Mouse (Mus musculus) mammary gland, adult 2 months (tissue): Measurements from ENCODE around the gene Utrn. TPM values are rescaled to one million over a fixed set of nuclear protein-coding genes. Genes with fewer than 3 reads are reported as not detected.

Experiments used
- polyA plus RNA-seq: library from polyadenylated mRNA; depleted of rRNA; stranded (reverse); fragments of >200 nt; gene quantifications from 2 replicates; pipeline ENCODE4 v1.2.3, GENCODE M21; 2012; ENCODE audit warnings: low replicate concordance; rRNA removed

Gene Utrn
- 26.6 and 35.2 TPM in 2 replicates for polyA plus RNA-seq

GRCm38 (mm10) chr10:12869029-12869671 is at the start of gene Utrn:
Gene Utrn (minus strand): TSS chr10:12869365.

Other genes starting within 250 kb of the Utrn start
- 3.8 and 5.6 TPM in 2 replicates for gene Stx11, start 94.9 kb upstream of the Utrn start, polyA plus RNA-seq
- gene Sf3b5, start 136.0 kb upstream of the Utrn start, polyA plus RNA-seq, result 22.1 and 60.7 TPM in 2 replicates
- 16.4 and 20.5 TPM in 2 replicates for gene Plagl1, start 191.1 kb upstream of the Utrn start, polyA plus RNA-seq